Mouse (Mus musculus) spleen, adult 2 months (tissue): ENCODE results near the gene Gga1. TPM values are rescaled to one million over a fixed set of nuclear protein-coding genes. Genes with fewer than 3 reads are reported as not detected.

Experiments
- DNase-seq, 2 experiments: peaks; one replicate each; pipeline versions ENCODE4 v3.0.0 to v3.0.0-alpha.2; 2012 to 2021; ENCODE audit warnings: low spot score in 2 of 2, low read depth in 1 of 2
- H3K27ac ChIP-seq: fragments of 200-500 bp; 2 replicates; pipeline ENCODE4 v1.5.1; 2012; ENCODE audit warnings: low read length, inconsistent platforms; ENCODE audit not compliant: insufficient read depth
- H3K27me3 ChIP-seq: fragments of 200-500 bp; 2 replicates; pipeline ENCODE4 v1.6.1; 2012; ENCODE audit warnings: mild to moderate bottlenecking, moderate library complexity, low read length, inconsistent platforms; ENCODE audit not compliant: control insufficient read depth, insufficient read depth
- H3K36me3 ChIP-seq: fragments of 200-500 bp; 2 replicates; pipeline ENCODE4 v1.6.1; 2012; ENCODE audit warnings: mild to moderate bottlenecking, low read length, inconsistent platforms; ENCODE audit not compliant: control insufficient read depth, insufficient read depth
- H3K4me1 ChIP-seq: fragments of 200-500 bp; 2 replicates; pipeline ENCODE4 v1.6.1; 2011; ENCODE audit warnings: inconsistent platforms; ENCODE audit not compliant: control insufficient read depth, insufficient read depth, insufficient read length
- H3K4me3 ChIP-seq: fragments of 200-500 bp; 2 replicates; pipeline ENCODE4 v1.5.1; 2011; ENCODE audit warnings: mild to moderate bottlenecking, inconsistent platforms; ENCODE audit not compliant: insufficient read depth, insufficient read length; ENCODE audit errors: extremely low read depth
- CTCF ChIP-seq: fragments of 200-500 bp; IDR thresholded peaks from 2 replicates; pipeline ENCODE4 v1.5.1; 2011; ENCODE audit warnings: mild to moderate bottlenecking, inconsistent platforms; ENCODE audit not compliant: insufficient read depth, insufficient read length, insufficient replicate concordance; ENCODE audit errors: extremely low read depth
- POLR2A ChIP-seq: fragments of 200-500 bp; IDR thresholded peaks from 2 replicates; pipeline ENCODE4 v1.6.1; 2011; ENCODE audit warnings: low read depth, low read length, inconsistent platforms
- WGBS: fragments of 180-500 bp; shearing (Covaris S2); methylation state at CpG from one replicate; pipeline ENCODE4 v1.1.7; 2018; 5-methylcytosine and 5-hydroxymethylcytosine counted together
- polyA plus RNA-seq: library from polyadenylated mRNA; depleted of rRNA; stranded (reverse); fragments of >200 nt; gene quantifications from 2 replicates; pipeline ENCODE4 v1.2.3, GENCODE M21; 2012

Gene Gga1
- polyA plus RNA-seq, 1 experiment, result 70.2 TPM

DNA sequence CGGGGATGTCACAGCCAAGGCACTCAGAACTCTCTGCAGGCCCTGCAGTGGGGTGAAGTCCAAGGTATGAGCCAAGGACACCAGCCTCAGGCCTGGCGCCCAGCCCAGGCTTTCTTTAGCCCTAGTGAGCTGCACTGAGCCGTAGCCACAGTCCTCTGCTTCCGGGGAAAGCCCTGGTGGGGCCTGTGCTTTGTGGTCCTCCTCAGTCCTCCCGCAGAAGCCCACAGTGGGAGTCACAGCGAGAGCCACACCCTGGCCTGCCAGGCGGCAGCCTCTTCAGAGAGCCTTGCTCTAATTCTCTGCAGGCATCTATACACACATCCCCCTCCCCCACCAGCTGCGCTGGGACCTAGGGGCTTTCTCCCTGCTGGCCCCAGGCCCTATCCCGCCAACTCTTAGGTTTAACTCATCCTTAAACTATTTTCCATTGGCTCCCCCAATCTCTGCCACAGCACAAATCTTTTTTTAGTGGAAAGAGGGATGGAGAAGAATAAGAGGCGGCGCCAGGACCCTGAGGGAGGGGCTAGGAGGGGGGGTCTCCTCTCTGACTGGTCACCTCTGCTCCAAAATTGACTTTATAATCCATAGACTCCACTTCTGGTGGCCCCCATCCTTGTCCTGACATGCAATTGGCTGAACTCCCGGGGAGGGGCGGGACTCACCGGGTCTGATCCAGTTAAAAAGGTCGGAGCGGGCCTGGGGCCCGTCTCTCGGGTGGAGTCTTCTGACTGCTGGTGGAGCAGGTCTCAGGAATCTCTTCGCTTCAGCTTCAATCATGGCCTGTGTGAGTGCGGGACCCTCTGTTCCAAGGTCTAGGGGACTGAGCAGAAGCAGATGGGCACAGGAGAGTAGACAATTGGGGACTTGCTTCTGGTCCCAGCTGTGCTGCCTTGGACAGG lies 49.3 kb downstream of the Gga1 start, which contains the start of gene Lgals1:
Gene Lgals1, plus strand, starts transcription at position 705 of the 899 bp plus-strand sequence.
- TF ChIP-seq CTCF (no peak), POLR2A (no peak)
- 15% methylated on average over 20 of the region's 20 CpGs for WGBS

DNA sequence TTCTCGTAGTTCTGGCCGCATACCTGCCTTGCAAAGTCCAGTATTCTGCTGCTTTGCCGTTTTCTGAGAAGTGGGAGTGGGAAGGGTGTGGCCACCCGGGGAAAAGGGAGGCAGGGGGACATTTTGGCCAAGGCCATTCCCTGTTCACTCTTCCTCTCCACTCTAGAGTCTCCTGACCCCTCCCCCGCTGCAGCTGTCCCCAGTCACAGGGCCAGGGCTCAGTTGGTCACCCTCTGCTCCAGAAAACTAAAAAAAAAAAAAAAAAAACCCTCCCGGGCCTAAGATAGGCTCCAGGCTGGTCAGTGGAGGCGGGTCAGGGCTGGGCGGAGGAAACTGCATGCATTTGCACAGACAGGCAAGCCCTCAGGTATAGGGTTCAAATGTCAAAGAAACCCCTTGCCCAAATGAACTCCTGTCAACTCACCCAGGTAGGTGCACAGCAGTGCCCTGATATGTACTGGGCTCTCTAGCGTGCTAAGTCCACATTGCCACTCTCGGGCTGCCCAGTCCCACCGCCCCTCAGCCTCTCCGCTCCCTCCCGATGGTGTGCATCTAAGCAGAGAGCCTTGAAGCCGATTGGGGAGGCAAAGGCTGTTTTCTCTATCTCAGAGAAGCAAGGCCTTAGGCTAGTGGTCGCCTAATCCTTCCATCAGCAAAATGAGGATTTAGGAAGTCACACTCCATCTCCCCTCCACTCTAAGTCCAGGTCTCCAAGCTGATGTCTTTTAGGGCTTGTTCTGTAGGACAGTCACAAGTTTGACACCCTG lies 50.2 kb downstream of the Gga1 start:
- 19% methylated on average over 15 of the region's 15 CpGs for WGBS
- H3K4me3 ChIP-seq, result peak overlapping the region; percentile 77
- TF ChIP-seq POLR2A (no peak), CTCF (no peak)
- peaks cover 31% of the 10 kb centered on the region; the same call in 1 of the 2 replicates for H3K4me1 ChIP-seq
- DNase-seq, result no peak
- H3K27me3 ChIP-seq, result no peaks in the 10 kb centered on the region
- no peaks in the 10 kb centered on the region for H3K36me3 ChIP-seq
- peak overlapping the region; percentile 91 for H3K27ac ChIP-seq

More for the DNA sequence above, 49.3 kb downstream of the Gga1 start, which contains the start of gene Lgals1:
- peak in 1 of 2 experiments; percentile 55 for DNase-seq
- Histone ChIP-seq H3K27me3 (no peaks in the 10 kb centered on the region), H3K36me3 (no peaks in the 10 kb centered on the region), H3K4me1 (peaks cover 31% of the 10 kb centered on the region; the same call in 1 of the 2 replicates), H3K4me3 (peak within 1 kb of the TSS; percentile 77), H3K27ac (peak within 1 kb of the TSS; percentile 91)

DNA sequence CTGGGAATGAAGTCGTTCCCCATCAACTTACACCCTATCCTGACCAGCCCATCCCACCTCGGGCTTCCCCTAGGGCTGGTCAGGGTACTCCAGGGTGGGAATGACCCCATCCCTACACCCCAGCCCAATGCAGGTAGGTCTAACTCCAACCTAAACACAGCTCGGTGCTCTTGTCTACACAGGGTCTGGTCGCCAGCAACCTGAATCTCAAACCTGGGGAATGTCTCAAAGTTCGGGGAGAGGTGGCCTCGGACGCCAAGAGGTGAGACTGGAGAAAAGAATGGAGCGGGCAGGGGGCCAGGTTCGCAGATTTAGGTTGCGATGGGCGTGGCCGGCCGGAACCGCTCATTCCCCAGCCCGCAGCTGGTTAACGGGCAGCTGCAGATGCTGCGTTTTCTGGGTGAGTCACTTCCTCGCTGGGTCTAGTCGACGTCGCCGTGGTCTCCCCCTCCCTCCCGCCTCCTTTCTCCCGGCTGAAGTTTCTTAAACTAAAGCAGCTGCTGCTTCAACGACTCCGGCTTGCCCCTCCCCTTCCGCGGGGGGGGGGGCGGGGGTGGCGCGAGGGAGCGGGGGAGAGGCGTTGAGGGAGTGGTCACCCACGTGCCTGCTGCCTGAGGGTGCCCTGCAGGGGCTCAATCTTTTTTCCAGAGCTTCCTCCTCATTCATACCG lies 50.9 kb downstream of the Gga1 start:
- H3K4me1 ChIP-seq, result peaks cover 27% of the 10 kb centered on the region; the same call in 1 of the 2 replicates
- peak; percentile 83 to 84 for DNase-seq
- no peaks in the 10 kb centered on the region for H3K36me3 ChIP-seq
- TF ChIP-seq POLR2A (peak; percentile 23; the same call in 1 of the 2 replicates), CTCF (no peak)
- under 1% methylated on average over 33 of the region's 35 CpGs for WGBS
- peak overlapping the region; percentile 91 for H3K27ac ChIP-seq
- H3K4me3 ChIP-seq, result peak overlapping the region; percentile 77
- no peaks in the 10 kb centered on the region for H3K27me3 ChIP-seq

DNA sequence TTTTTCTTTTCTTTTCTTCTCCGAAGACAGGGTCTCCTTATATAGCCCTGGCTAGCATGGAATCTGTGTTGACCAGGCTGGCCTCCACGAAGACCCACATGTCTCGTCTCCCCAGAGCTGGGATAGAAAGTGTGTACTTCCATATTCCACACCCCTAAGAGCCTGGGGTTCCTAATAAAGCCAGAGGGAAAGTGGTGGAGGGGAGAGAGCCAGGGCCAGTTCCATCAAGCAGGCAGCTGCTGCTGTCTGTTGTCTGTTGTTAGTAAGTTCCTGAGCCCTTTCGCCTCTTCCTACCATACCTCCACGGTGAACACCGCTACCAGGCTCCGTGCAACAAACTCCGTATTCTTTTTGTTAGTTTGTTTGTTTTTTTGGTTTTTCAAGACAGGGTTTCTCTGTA lies 51.5 kb downstream of the Gga1 start:
- peak overlapping the region; percentile 61 for H3K27ac ChIP-seq
- peaks cover 21% of the 10 kb centered on the region; the same call in 1 of the 2 replicates for H3K4me1 ChIP-seq
- 47% methylated on average over 8 of the region's 8 CpGs for WGBS

DNA sequence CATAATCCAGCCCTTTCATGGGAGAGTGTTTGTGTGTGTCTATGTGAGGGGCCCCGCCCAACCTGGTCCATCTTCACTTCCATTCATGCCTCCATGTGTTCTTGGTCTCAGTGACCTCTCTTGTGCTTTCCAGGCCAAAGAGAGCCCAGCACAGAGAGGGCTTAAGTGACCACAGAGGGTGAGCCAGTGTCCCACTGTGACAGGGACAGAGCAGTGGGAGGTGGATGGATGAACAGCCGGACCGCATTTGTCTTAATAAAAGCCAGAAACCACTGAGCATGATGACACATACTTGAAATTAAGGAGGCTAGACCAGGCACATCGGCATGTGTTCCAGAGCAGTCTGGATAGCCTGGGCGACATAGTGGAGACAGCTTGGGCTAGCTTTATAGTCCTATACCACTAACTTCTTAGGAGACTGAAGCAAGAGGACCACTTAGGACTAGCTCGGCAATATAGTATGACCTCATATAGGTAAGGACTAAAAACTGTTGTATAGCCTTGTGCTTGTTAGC lies 53.3 kb downstream of the Gga1 start:
- Histone ChIP-seq H3K27ac (no peak overlapping the region), H3K36me3 (no peaks in the 10 kb centered on the region), H3K4me3 (no peak overlapping the region), H3K27me3 (no peaks in the 10 kb centered on the region), H3K4me1 (peaks cover 18% of the 10 kb centered on the region; the same call in 1 of the 2 replicates)
- DNase-seq, result no peak
- WGBS, result 92% methylated on average over 6 of the region's 6 CpGs
- no peak for TF ChIP-seq CTCF
- no peak for TF ChIP-seq POLR2A

More for the DNA sequence above, 51.5 kb downstream of the Gga1 start:
- TF ChIP-seq POLR2A (no peak), CTCF (no peak)
- Histone ChIP-seq H3K4me3 (no peak overlapping the region), H3K36me3 (no peaks in the 10 kb centered on the region), H3K27me3 (no peaks in the 10 kb centered on the region)
- DNase-seq, result no peak
